Mouse (Mus musculus): ENCODE results near the gene Txndc15. TPM values are rescaled to one million over a fixed set of nuclear protein-coding genes. Genes with fewer than 3 reads are reported as not detected.

Txndc15 gene
- polyA plus RNA-seq, 1 experiment from 2014 or later = 94.5 TPM

GRCm38 (mm10) chr13:55737885-55738284 lies 23.4 kb downstream of the Txndc15 start:
- no peaks in the 10 kb centered on the region for H3K27me3 ChIP-seq (ENCODE audit: insufficient read depth, low read length)
- ATAC-seq (replicated peaks; ENCODE audit: low FRiP score, low read depth) (no peak), DNase-seq (ENCODE audit: low spot score) (no peak)
- H3K4me3 ChIP-seq (replicated peaks; ENCODE audit: low read depth, low read length) = no peak overlapping the region
- no peaks in the 10 kb centered on the region for H3K9me3 ChIP-seq (replicated peaks; ENCODE audit: low read length)
- no peak for TF ChIP-seq CTCF (IDR thresholded peaks at IDR 0.05; ENCODE audit: low read depth)
- 84% methylated on average over 8 of the region's 8 CpGs for WGBS
- H3K27ac ChIP-seq = no peak overlapping the region
- H3K9ac ChIP-seq (ENCODE audit: low read depth, low read length) = no peak overlapping the region
- H3K4me1 ChIP-seq (replicated peaks; ENCODE audit: insufficient read depth, low read length) = no peaks in the 10 kb centered on the region
- no peaks in the 10 kb centered on the region for H3K36me3 ChIP-seq (ENCODE audit: insufficient read depth, low read length)
- no peak overlapping the region for H3K4me2 ChIP-seq (ENCODE audit: low read length)

GRCm38 (mm10) chr13:55742306-55742705 lies 27.9 kb downstream of the Txndc15 start:
- Histone ChIP-seq H3K9me3 (replicated peaks; ENCODE audit: low read length) (no peaks in the 10 kb centered on the region), H3K4me1 (replicated peaks; ENCODE audit: insufficient read depth, low read length) (no peaks in the 10 kb centered on the region), H3K9ac (ENCODE audit: low read depth, low read length) (no peak overlapping the region), H3K4me3 (replicated peaks; ENCODE audit: low read depth, low read length) (no peak overlapping the region), H3K36me3 (ENCODE audit: insufficient read depth, low read length) (no peaks in the 10 kb centered on the region), H3K27ac (no peak overlapping the region), H3K27me3 (ENCODE audit: insufficient read depth, low read length) (no peaks in the 10 kb centered on the region), H3K4me2 (ENCODE audit: low read length) (no peak overlapping the region)
- 0 out of 2 replicates have a peak, but pooled peaks have one; percentile 33 for ATAC-seq (replicated peaks; ENCODE audit: low FRiP score, low read depth)
- WGBS = 35% methylated on average over 8 of the region's 8 CpGs
- peak; percentile 55 for DNase-seq (ENCODE audit: low spot score)
- no peak for TF ChIP-seq CTCF (IDR thresholded peaks at IDR 0.05; ENCODE audit: low read depth)

GRCm38 (mm10) chr13:55754380-55754779 lies 39.9 kb downstream of the Txndc15 start:
- Histone ChIP-seq H3K9ac (ENCODE audit: low read depth, low read length) (no peak overlapping the region), H3K27me3 (ENCODE audit: insufficient read depth, low read length) (no peaks in the 10 kb centered on the region), H3K4me3 (replicated peaks; ENCODE audit: low read depth, low read length) (no peak overlapping the region), H3K4me1 (replicated peaks; ENCODE audit: insufficient read depth, low read length) (no peaks in the 10 kb centered on the region), H3K27ac (no peak overlapping the region), H3K9me3 (replicated peaks; ENCODE audit: low read length) (no peaks in the 10 kb centered on the region), H3K4me2 (ENCODE audit: low read length) (no peak overlapping the region), H3K36me3 (ENCODE audit: insufficient read depth, low read length) (no peaks in the 10 kb centered on the region)
- 77% methylated on average over 13 of the region's 13 CpGs for WGBS
- TF ChIP-seq CTCF (IDR thresholded peaks at IDR 0.05; ENCODE audit: low read depth) = no peak
- ATAC-seq (replicated peaks; ENCODE audit: low FRiP score, low read depth) = no peak
- DNase-seq (ENCODE audit: low spot score) = no peak

- H3K27ac ChIP-seq = no peak overlapping the region
These were observed 42.3 kb downstream of the Txndc15 start for GRCm38 (mm10) chr13:55756789-55757188.

GRCm38 (mm10) chr13:55757645-55758044 lies 43.2 kb downstream of the Txndc15 start:
- ATAC-seq (replicated peaks; ENCODE audit: low FRiP score, low read depth) = no peak
- H3K4me1 ChIP-seq (replicated peaks; ENCODE audit: insufficient read depth, low read length) = no peaks in the 10 kb centered on the region
- no peaks in the 10 kb centered on the region for H3K36me3 ChIP-seq (ENCODE audit: insufficient read depth, low read length)
- 88% methylated on average over 6 of the region's 6 CpGs for WGBS
- peak; percentile 36 for DNase-seq (ENCODE audit: low spot score)
- TF ChIP-seq CTCF (IDR thresholded peaks at IDR 0.05; ENCODE audit: low read depth) = peak; percentile 58; the same call in 1 of the 2 replicates
- no peak overlapping the region for H3K9ac ChIP-seq (ENCODE audit: low read depth, low read length)
- no peaks in the 10 kb centered on the region for H3K27me3 ChIP-seq (ENCODE audit: insufficient read depth, low read length)
- H3K9me3 ChIP-seq (replicated peaks; ENCODE audit: low read length) = no peaks in the 10 kb centered on the region
- H3K27ac ChIP-seq = no peak overlapping the region
- no peak overlapping the region for H3K4me2 ChIP-seq (ENCODE audit: low read length)
- no peak overlapping the region for H3K4me3 ChIP-seq (replicated peaks; ENCODE audit: low read depth, low read length)

More at GRCm38 (mm10) chr13:55756789-55757188, 42.3 kb downstream of the Txndc15 start:
- Histone ChIP-seq H3K9me3 (replicated peaks; ENCODE audit: low read length) (no peaks in the 10 kb centered on the region), H3K27me3 (ENCODE audit: insufficient read depth, low read length) (no peaks in the 10 kb centered on the region), H3K4me1 (replicated peaks; ENCODE audit: insufficient read depth, low read length) (no peaks in the 10 kb centered on the region), H3K4me2 (ENCODE audit: low read length) (peak overlapping the region; percentile 33), H3K36me3 (ENCODE audit: insufficient read depth, low read length) (no peaks in the 10 kb centered on the region), H3K9ac (ENCODE audit: low read depth, low read length) (peak overlapping the region; percentile 24; the same call in 1 of the 2 replicates), H3K4me3 (replicated peaks; ENCODE audit: low read depth, low read length) (peak overlapping the region; percentile 2; the same call in 1 of the 2 replicates)
- DNase-seq (ENCODE audit: low spot score) (peak; percentile 71), ATAC-seq (replicated peaks; ENCODE audit: low FRiP score, low read depth) (peak; percentile 40; the same call in 1 of the 2 replicates)
- WGBS = 13% methylated on average over 8 of the region's 8 CpGs
- no peak for TF ChIP-seq CTCF (IDR thresholded peaks at IDR 0.05; ENCODE audit: low read depth)

- Histone ChIP-seq H3K27ac (no peak overlapping the region), H3K4me3 (replicated peaks; ENCODE audit: low read depth, low read length) (no peak overlapping the region), H3K36me3 (ENCODE audit: insufficient read depth, low read length) (no peaks in the 10 kb centered on the region), H3K9me3 (replicated peaks; ENCODE audit: low read length) (no peaks in the 10 kb centered on the region), H3K9ac (ENCODE audit: low read depth, low read length) (no peak overlapping the region), H3K4me2 (ENCODE audit: low read length) (0 out of 2 replicates have a peak overlapping the region, but pooled peaks have one; percentile 2), H3K27me3 (ENCODE audit: insufficient read depth, low read length) (no peaks in the 10 kb centered on the region), H3K4me1 (replicated peaks; ENCODE audit: insufficient read depth, low read length) (no peaks in the 10 kb centered on the region)
- TF ChIP-seq CTCF (IDR thresholded peaks at IDR 0.05; ENCODE audit: low read depth) = no peak
- 26% methylated on average over 10 of the region's 10 CpGs for WGBS
- DNase-seq (ENCODE audit: low spot score) (peak; percentile 42), ATAC-seq (replicated peaks; ENCODE audit: low FRiP score, low read depth) (no peak)
These were observed 46.1 kb downstream of the Txndc15 start for GRCm38 (mm10) chr13:55760576-55760975.

- no peak overlapping the region for H3K9ac ChIP-seq (ENCODE audit: low read depth, low read length)
- no peak overlapping the region for H3K27ac ChIP-seq
- no peak for TF ChIP-seq CTCF (IDR thresholded peaks at IDR 0.05; ENCODE audit: low read depth)
- H3K4me1 ChIP-seq (replicated peaks; ENCODE audit: insufficient read depth, low read length) = no peaks in the 10 kb centered on the region
- DNase-seq (ENCODE audit: low spot score) (no peak), ATAC-seq (replicated peaks; ENCODE audit: low FRiP score, low read depth) (no peak)
- WGBS = 46% methylated on average over 10 of the region's 10 CpGs
- H3K4me2 ChIP-seq (ENCODE audit: low read length) = no peak overlapping the region
- H3K36me3 ChIP-seq (ENCODE audit: insufficient read depth, low read length) = no peaks in the 10 kb centered on the region
- H3K27me3 ChIP-seq (ENCODE audit: insufficient read depth, low read length) = no peaks in the 10 kb centered on the region
- no peaks in the 10 kb centered on the region for H3K9me3 ChIP-seq (replicated peaks; ENCODE audit: low read length)
- no peak overlapping the region for H3K4me3 ChIP-seq (replicated peaks; ENCODE audit: low read depth, low read length)
These were observed 47.0 kb downstream of the Txndc15 start for GRCm38 (mm10) chr13:55761486-55761885.
